Mouse (Mus musculus) kidney, postnatal 0 days (tissue): ENCODE data around the gene Xylt1. TPM values are rescaled to one million over a fixed set of nuclear protein-coding genes. Genes with fewer than 3 reads are reported as not detected.

ENCODE experiments used
- ATAC-seq: fragments of 200-750 bp; cut with Nextera tagmentation; replicated peaks from 2 replicates; pipeline ENCODE4 v1.8.0; 2017; ENCODE audit warnings: low read depth, moderate number of reproducible peaks, moderate TSS enrichment, moderate library complexity; ENCODE audit not compliant: low FRiP score
- DNase-seq: peaks from one replicate; pipeline ENCODE4 v3.0.0-alpha.2; 2016; ENCODE audit warnings: low spot score
- H3K27ac ChIP-seq: fragments of 300-500 bp; sonication (generic); 2 replicates; pipeline ENCODE4 v1.5.1; 2014; ENCODE audit warnings: mild to moderate bottlenecking
- H3K27me3 ChIP-seq: fragments of 300-500 bp; sonication (generic); 2 replicates; pipeline ENCODE4 v1.6.1; 2014; ENCODE audit warnings: low read length, mixed read lengths; ENCODE audit not compliant: insufficient read depth
- H3K36me3 ChIP-seq: fragments of 300-500 bp; sonication (generic); 2 replicates; pipeline ENCODE4 v1.6.1; 2014; ENCODE audit warnings: low read length, mixed read lengths; ENCODE audit not compliant: insufficient read depth
- H3K4me1 ChIP-seq: fragments of 300-500 bp; sonication (generic); replicated peaks from 2 replicates; pipeline ENCODE4 v1.6.1; 2014; ENCODE audit warnings: antibody characterized with exemption, low read length, mixed read lengths; ENCODE audit not compliant: insufficient read depth
- H3K4me2 ChIP-seq: fragments of 300-500 bp; sonication (generic); 2 replicates; pipeline ENCODE4 v1.6.1; 2014; ENCODE audit warnings: mild to moderate bottlenecking, low read length, moderate library complexity, mixed read lengths
- H3K4me3 ChIP-seq: fragments of 300-500 bp; sonication (generic); replicated peaks from 2 replicates; pipeline ENCODE4 v1.5.1; 2014; ENCODE audit warnings: low read depth, low read length
- H3K9ac ChIP-seq: fragments of 300-500 bp; sonication (generic); 2 replicates; pipeline ENCODE4 v1.6.1; 2014; ENCODE audit warnings: low read depth, low read length
- H3K9me3 ChIP-seq: fragments of 300-500 bp; sonication (generic); replicated peaks from 2 replicates; pipeline ENCODE4 v1.6.1; 2016; ENCODE audit warnings: low read length, inconsistent platforms, mixed read lengths
- CTCF ChIP-seq: IDR thresholded peaks from 2 replicates; pipeline ENCODE4 v1.5.1; 2016; ENCODE audit warnings: antibody characterized with exemption, low read depth, mild to moderate bottlenecking, moderate library complexity
- WGBS: fragments of 180-500 bp; shearing (Covaris S2); extraction: QIAGEN DNeasy Blood & Tissue Kit; methylation state at CpG from one replicate; pipeline ENCODE4 v1.1.7; 2014; 5-methylcytosine and 5-hydroxymethylcytosine counted together
- polyA plus RNA-seq: library from polyadenylated mRNA; unstranded; fragments of >200 nt; fragmentation: Nextera tagmentation; extraction: Ambion mirVana; gene quantifications from 2 replicates; pipeline ENCODE4 v1.2.1, GENCODE M21; 2015

The Xylt1 gene
- polyA plus RNA-seq, 1 experiment from 2014 or later = 1.7 TPM

- H3K4me3 ChIP-seq = no peak overlapping the region
- 89% methylated on average over 8 of the region's 8 CpGs for WGBS
- H3K27me3 ChIP-seq = no peaks in the 10 kb centered on the region
These were observed 28.6 kb downstream of the Xylt1 start for GRCm38 (mm10) chr7:117409268-117409988.

GRCm38 (mm10) chr7:117411874-117412273 lies 31.1 kb downstream of the Xylt1 start:
- no peak overlapping the region for H3K4me2 ChIP-seq
- no peak for TF ChIP-seq CTCF
- 85% methylated on average over 2 of the region's 2 CpGs for WGBS
- H3K9ac ChIP-seq = no peak overlapping the region
- no peaks in the 10 kb centered on the region for H3K27me3 ChIP-seq
- no peaks in the 10 kb centered on the region for H3K9me3 ChIP-seq
- no peaks in the 10 kb centered on the region for H3K4me1 ChIP-seq
- DNase-seq (no peak), ATAC-seq (no peak)
- no peaks in the 10 kb centered on the region for H3K36me3 ChIP-seq
- no peak overlapping the region for H3K27ac ChIP-seq
- no peak overlapping the region for H3K4me3 ChIP-seq

More at GRCm38 (mm10) chr7:117409268-117409988, 28.6 kb downstream of the Xylt1 start:
- H3K9me3 ChIP-seq = no peaks in the 10 kb centered on the region
- no peak overlapping the region for H3K4me2 ChIP-seq
- no peak for ATAC-seq
- no peaks in the 10 kb centered on the region for H3K4me1 ChIP-seq
- TF ChIP-seq CTCF = no peak
- no peak for DNase-seq
- no peak overlapping the region for H3K27ac ChIP-seq
- H3K9ac ChIP-seq = no peak overlapping the region
- no peaks in the 10 kb centered on the region for H3K36me3 ChIP-seq

GRCm38 (mm10) chr7:117412405-117412804 lies 31.6 kb downstream of the Xylt1 start:
- DNase-seq (no peak), ATAC-seq (no peak)
- H3K4me3 ChIP-seq = no peak overlapping the region
- H3K4me1 ChIP-seq = no peaks in the 10 kb centered on the region
- no peak overlapping the region for H3K9ac ChIP-seq
- TF ChIP-seq CTCF = no peak
- H3K9me3 ChIP-seq = no peaks in the 10 kb centered on the region
- no peak overlapping the region for H3K4me2 ChIP-seq
- 61% methylated on average over 5 of the region's 5 CpGs for WGBS
- no peaks in the 10 kb centered on the region for H3K36me3 ChIP-seq
- no peaks in the 10 kb centered on the region for H3K27me3 ChIP-seq
- no peak overlapping the region for H3K27ac ChIP-seq

GRCm38 (mm10) chr7:117414341-117415008 lies 33.7 kb downstream of the Xylt1 start:
- H3K9me3 ChIP-seq = no peaks in the 10 kb centered on the region
- H3K4me2 ChIP-seq = no peak overlapping the region
- TF ChIP-seq CTCF = no peak
- no peaks in the 10 kb centered on the region for H3K36me3 ChIP-seq
- no peak overlapping the region for H3K9ac ChIP-seq
- no peak overlapping the region for H3K4me3 ChIP-seq
- no peak overlapping the region for H3K27ac ChIP-seq
- no peaks in the 10 kb centered on the region for H3K27me3 ChIP-seq
- no peaks in the 10 kb centered on the region for H3K4me1 ChIP-seq
- ATAC-seq = no peak
- no peak for DNase-seq
- 59% methylated on average over 12 of the region's 12 CpGs for WGBS

- Histone ChIP-seq H3K27ac (no peak overlapping the region), H3K4me1 (no peaks in the 10 kb centered on the region), H3K9ac (no peak overlapping the region), H3K36me3 (no peaks in the 10 kb centered on the region), H3K27me3 (no peaks in the 10 kb centered on the region), H3K9me3 (no peaks in the 10 kb centered on the region), H3K4me3 (no peak overlapping the region), H3K4me2 (no peak overlapping the region)
- TF ChIP-seq CTCF = no peak
- ATAC-seq (no peak), DNase-seq (no peak)
- 83% methylated on average over 8 of the region's 8 CpGs for WGBS
These were observed 34.2 kb downstream of the Xylt1 start for GRCm38 (mm10) chr7:117415009-117415363.

- H3K9me3 ChIP-seq = no peaks in the 10 kb centered on the region
- H3K9ac ChIP-seq = no peak overlapping the region
- H3K4me3 ChIP-seq = no peak overlapping the region
- no peaks in the 10 kb centered on the region for H3K27me3 ChIP-seq
- H3K27ac ChIP-seq = no peak overlapping the region
- 0 out of 2 replicates have a peak, but pooled peaks cover 3% of the 10 kb centered on the region for H3K4me1 ChIP-seq
- no peak for TF ChIP-seq CTCF
- 46% methylated on average over 5 of the region's 5 CpGs for WGBS
- H3K36me3 ChIP-seq = no peaks in the 10 kb centered on the region
- ATAC-seq = no peak
- H3K4me2 ChIP-seq = no peak overlapping the region
- DNase-seq = no peak
These were observed 38.3 kb downstream of the Xylt1 start for GRCm38 (mm10) chr7:117419041-117419440.
